Mouse (Mus musculus) bone marrow macrophage, adult 2 months (primary cell): ENCODE results near the gene Vapa. TPM values are rescaled to one million over a fixed set of nuclear protein-coding genes. Genes with fewer than 3 reads are reported as not detected.
"Not testable (repeated sequence)": the region's sequence is repeated elsewhere in the genome, so short reads cannot be mapped to it uniquely, and the experiment has no call there.

ENCODE experiments used
- H3K27ac ChIP-seq: 2 replicates; pipeline ENCODE4 v1.5.1; 2012; ENCODE audit warnings: low read depth, low read length; ENCODE audit not compliant: insufficient read depth
- H3K4me1 ChIP-seq: 2 replicates; pipeline ENCODE4 v1.6.1; 2012; ENCODE audit warnings: low read length; ENCODE audit not compliant: control insufficient read depth, insufficient read depth
- H3K4me3 ChIP-seq: 2 replicates; pipeline ENCODE4 v1.5.1; 2012; ENCODE audit warnings: mild to moderate bottlenecking, low read length, moderate library complexity; ENCODE audit not compliant: insufficient read depth
- CTCF ChIP-seq: IDR thresholded peaks from 2 replicates; pipeline ENCODE4 v1.5.1; 2012; ENCODE audit warnings: low read depth, mild to moderate bottlenecking, low read length, moderate library complexity
- POLR2A ChIP-seq: IDR thresholded peaks from 2 replicates; pipeline ENCODE4 v1.6.1; 2012; ENCODE audit warnings: mild to moderate bottlenecking, low read depth, low read length, borderline replicate concordance
- polyA plus RNA-seq: library from polyadenylated mRNA; stranded (reverse); fragments of >200 nt; gene quantifications from 2 replicates; pipeline ENCODE4 v1.2.4, GENCODE M21; 2012; ENCODE audit not compliant: missing spikeins, insufficient read depth, insufficient read length

Vapa gene
- polyA plus RNA-seq, 1 experiment = 149 TPM

GRCm38 (mm10) chr17:65647961-65648360 lies 34.6 kb upstream of the Vapa start:
- Histone ChIP-seq H3K4me1 (peaks cover 26% of the 10 kb centered on the region), H3K4me3 (no peak overlapping the region), H3K27ac (no peak overlapping the region)
- TF ChIP-seq POLR2A (no peak), CTCF (no peak)

DNA sequence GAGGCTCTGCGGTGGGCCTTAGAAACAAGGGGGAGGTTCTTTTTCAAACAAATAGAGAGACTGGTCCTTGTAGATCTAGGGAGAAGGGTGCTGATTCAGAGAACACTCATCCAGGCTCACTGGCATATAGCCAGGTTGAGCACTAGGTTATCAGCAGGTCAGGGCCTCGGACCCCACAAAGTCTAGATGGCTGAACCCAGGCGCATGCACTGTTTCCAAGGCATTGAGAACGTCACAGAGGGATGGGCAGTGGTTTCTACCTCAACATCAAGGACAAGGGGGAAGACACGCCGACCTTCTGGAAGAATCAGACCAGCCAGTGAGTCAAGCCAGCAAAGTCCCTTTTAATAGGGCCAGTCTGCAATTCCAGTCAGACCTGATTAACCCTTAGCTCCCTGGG lies 33.9 kb upstream of the Vapa start:
- no peak overlapping the region for H3K27ac ChIP-seq
- TF ChIP-seq CTCF (no peak), POLR2A (no peak)
- H3K4me1 ChIP-seq = peaks cover 33% of the 10 kb centered on the region
- H3K4me3 ChIP-seq = no peak overlapping the region

- Histone ChIP-seq H3K27ac (no peak overlapping the region), H3K4me3 (no peak overlapping the region), H3K4me1 (peaks cover 43% of the 10 kb centered on the region)
- no peak for TF ChIP-seq CTCF
- no peak for TF ChIP-seq POLR2A
Measured at GRCm38 (mm10) chr17:65643579-65643978, 30.2 kb upstream of the Vapa start.

- Histone ChIP-seq H3K4me1 (peaks cover 39% of the 10 kb centered on the region), H3K27ac (no peak overlapping the region), H3K4me3 (no peak overlapping the region)
- no peak for TF ChIP-seq CTCF
- TF ChIP-seq POLR2A = no peak
Measured at GRCm38 (mm10) chr17:65643051-65643521, 29.7 kb upstream of the Vapa start.

GRCm38 (mm10) chr17:65642578-65642991 lies 29.2 kb upstream of the Vapa start:
- H3K27ac ChIP-seq = no peak overlapping the region
- H3K4me1 ChIP-seq = peaks cover 39% of the 10 kb centered on the region
- TF ChIP-seq CTCF = no peak
- no peak for TF ChIP-seq POLR2A
- no peak overlapping the region for H3K4me3 ChIP-seq

DNA sequence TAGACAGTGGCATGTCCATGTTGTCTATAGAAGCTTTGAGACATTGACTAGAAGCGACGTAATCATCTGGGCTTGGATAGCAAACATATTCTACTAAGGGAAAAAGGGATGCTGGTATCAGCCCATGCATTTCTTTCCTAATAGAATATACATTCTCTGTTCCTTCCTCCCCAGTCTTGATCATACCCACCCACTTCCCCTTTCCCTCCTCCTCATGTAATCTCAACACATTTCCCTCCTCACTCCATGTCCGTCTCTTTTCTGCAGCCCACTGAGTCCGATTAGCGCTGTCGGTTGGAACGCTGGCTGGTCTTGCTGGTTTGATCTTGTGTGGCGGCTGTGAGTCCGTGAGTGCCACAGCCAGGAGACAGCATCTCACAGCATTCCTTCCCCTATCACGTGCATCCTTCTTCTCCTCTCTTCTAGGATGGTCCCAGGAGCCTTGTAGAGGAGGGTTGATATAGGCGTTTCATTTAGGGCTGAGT lies 28.4 kb upstream of the Vapa start, which contains the start of gene Txndc2:
Gene Txndc2 (minus strand): TSS at position 435 of the 485 bp plus-strand sequence.
- Histone ChIP-seq H3K27ac (no peak within 1 kb of the TSS), H3K4me3 (no peak within 1 kb of the TSS), H3K4me1 (peaks cover 39% of the 10 kb centered on the region)
- no peak for TF ChIP-seq POLR2A
- no peak for TF ChIP-seq CTCF

DNA sequence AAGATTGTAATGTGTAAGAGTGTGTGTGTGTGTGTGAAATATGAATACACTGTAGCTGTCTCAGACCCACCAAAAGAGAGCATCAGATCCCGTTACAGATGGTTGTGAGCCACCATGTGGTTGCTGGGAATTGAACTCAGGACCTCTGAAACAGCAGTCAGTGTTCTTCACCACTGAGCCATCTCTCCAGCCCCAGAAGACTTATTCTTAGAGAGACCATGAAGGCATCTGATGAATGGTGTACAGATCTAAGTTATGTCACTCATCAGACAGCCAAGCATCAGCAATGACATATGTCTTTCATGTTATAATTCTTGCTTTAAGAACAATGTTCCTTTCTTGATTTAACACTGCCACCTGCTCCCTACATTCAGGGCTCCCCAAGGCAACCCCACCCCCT lies 25.8 kb upstream of the Vapa start:
- Histone ChIP-seq H3K27ac (no peak overlapping the region), H3K4me1 (peaks cover 43% of the 10 kb centered on the region), H3K4me3 (no peak overlapping the region)
- TF ChIP-seq POLR2A (no peak), CTCF (no peak)

DNA sequence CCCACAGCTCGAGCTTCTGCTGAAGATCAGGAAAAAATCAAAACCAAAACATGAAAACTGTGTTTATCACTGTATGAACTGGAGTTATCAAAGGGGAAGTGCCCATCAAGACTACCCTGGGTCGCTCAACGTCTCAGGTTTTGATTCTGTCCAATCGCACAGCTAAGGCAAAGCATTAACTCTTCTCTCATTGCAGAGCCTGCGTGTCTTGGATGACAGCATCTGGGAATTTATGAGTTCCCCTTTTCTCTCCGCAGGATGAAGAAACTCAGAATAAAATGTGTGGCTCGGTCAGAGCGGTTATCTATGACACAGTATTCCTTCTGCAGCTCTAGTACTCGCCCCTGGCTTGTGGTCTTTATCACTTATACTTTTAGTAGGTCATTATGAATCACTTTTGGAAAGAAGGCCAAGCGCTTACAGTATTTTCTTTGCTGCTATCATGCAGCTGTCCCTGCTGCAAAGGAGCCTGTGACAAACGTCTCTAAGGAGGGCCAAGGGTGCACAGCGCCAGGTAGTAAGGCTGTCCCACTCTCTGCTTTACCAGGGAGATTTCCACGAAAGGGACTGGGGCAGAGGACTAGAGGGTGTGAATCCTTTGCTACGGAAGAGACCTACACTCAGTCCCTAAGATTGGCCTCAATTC lies 22.5 kb upstream of the Vapa start:
- TF ChIP-seq CTCF (no peak), POLR2A (no peak)
- H3K4me1 ChIP-seq = peaks cover 14% of the 10 kb centered on the region
- no peak overlapping the region for H3K27ac ChIP-seq
- H3K4me3 ChIP-seq = peak overlapping the region; percentile 23

GRCm38 (mm10) chr17:65629943-65630342 lies 16.6 kb upstream of the Vapa start:
- H3K4me1 ChIP-seq = peaks cover 13% of the 10 kb centered on the region
- no peak for TF ChIP-seq POLR2A
- TF ChIP-seq CTCF = no peak
- H3K27ac ChIP-seq = no peak overlapping the region

DNA sequence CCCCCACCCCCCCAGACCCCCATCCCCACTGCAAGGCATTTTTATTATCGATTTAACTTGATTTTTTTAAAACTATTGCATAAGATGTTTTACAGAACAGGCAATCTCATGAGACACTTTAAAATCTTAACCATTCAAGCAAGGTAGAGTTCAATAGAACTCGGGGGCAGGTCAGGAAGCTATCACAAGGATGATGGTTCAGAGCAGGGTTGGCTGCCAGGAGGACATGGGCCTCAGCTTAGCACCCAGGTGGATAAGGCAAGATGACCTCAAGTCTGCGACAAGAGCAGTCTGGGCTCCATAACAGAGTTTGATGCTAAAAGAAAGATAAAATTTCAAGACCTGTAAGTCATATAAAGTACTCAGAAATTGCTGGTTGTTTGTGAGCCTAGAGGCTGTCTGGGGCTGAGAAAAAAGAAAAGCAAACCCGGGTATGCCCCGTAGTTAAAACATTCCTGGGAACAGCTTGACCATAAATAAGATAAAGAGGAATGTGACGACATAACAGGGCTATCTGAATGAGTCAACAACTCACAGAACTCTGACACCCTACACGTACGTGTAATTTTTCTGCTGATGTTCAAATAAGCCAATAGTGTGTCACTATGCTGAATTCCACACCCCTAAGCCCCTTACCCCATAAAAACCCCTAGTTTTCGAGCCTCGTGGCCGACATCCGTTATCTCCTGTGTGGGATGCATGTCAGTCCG lies 15.6 kb upstream of the Vapa start:
- H3K4me1 ChIP-seq = peaks cover 13% of the 10 kb centered on the region
- not testable (repeated sequence) for H3K27ac ChIP-seq, H3K4me3 ChIP-seq

More at GRCm38 (mm10) chr17:65629943-65630342, 16.6 kb upstream of the Vapa start:
- H3K4me3 ChIP-seq = no peak overlapping the region
